Mouse (Mus musculus): ENCODE data around the gene Adam23.

Gene Adam23

DNA sequence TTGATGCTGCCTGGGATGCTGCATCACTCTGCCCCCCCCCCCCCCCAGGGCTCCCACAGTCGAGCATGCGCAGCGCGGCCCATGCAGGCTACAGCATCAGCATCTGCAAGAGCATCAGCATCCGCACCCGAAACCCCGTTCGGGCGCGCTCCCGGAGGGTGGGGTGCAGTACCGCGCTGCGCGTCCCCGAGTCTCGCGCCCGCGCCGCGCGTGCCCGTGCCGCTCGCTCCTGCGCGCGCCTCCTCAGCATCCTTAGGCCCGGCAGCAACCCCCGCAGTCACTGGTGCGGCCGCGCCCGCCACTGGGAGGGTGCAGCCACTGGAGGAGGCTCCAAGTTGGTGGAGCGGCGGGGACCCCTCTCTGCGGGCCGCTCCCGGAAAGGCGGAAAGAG is at the start of gene Adam23:
Gene Adam23 (plus strand): TSS at position 236 of the 391 bp plus-strand sequence.
- DNase-seq (ENCODE audit: low spot score) = no peak

DNA sequence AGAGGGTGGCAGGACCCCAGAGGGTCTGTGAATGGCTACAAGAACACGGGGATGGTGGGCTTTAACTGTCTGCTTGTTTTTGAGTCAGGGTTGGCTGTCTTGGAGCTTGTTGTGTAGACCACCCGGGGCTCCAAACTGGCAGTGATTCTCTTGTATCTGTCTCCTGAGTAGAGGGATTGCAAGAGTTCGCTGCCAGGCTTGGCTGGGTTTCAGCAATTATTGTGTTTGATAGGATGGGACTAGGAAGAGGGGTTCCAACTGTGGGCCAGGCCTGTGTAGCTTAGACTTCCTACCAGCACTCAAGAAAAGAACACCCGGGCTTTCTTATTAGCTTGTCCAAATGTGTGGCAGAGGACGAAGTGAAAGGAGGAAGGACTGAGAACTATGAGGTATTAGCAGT is 44.6 kb upstream of the Adam23 start:
- no peak for DNase-seq (ENCODE audit: low spot score)

DNA sequence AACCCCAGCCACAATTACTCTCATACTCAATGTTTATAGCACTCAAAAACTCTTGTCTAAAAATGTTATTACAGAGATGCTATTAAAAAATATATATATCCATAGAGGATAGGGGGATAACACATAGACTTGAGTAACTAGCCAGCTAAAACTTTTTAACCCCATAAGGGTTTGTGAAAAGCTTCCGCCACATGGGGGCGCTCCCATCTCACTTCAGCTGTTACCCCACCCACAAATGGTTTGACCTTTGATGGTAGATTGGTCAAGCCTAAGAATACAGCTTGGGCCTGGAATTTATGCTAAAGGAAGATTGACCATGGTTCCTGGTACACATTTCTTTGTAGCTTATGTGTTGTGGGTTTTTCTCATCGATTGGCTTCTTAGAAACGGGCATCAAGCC is 42.1 kb upstream of the Adam23 start:
- DNase-seq (ENCODE audit: low spot score) = peak; percentile 7

DNA sequence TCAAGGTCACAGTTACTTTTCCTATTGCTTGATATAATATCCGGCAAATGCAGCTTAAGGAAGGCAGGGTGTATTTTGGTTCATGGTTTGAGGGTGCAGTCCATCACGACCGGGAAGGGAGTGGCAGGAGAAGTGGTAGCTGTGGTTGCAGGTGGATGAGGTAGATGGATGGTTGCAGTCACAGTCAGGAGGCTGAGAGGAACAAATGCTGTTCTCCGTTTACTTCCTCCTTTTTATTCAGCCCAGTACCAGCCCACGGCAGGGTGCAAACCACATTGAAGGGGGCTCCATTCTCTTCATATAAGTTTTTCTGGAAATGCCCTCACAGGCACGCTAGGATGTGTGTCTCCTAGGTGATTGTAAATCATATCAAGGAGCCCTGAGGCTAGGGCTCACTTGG is 37.3 kb upstream of the Adam23 start:
- DNase-seq (ENCODE audit: low spot score) = no peak

DNA sequence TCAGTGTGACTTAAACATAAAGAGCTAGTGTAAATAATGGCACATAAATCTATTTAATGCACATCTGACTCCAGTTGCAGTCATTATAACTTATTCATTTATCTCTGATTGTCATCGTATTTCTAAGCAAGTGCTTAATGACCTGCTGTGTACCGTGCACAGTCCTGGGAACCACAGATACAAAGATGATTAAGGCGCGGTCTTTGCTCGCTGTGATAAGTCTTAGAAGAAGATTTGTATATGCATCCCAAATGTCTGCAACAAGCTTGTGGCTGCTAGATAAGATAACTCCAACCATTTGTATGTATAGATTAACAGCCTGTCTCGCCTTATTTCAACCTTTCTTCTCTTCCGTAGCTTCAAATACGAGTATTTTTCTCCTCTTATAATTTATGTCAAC is 27.2 kb upstream of the Adam23 start:
- no peak for DNase-seq (ENCODE audit: low spot score)

DNA sequence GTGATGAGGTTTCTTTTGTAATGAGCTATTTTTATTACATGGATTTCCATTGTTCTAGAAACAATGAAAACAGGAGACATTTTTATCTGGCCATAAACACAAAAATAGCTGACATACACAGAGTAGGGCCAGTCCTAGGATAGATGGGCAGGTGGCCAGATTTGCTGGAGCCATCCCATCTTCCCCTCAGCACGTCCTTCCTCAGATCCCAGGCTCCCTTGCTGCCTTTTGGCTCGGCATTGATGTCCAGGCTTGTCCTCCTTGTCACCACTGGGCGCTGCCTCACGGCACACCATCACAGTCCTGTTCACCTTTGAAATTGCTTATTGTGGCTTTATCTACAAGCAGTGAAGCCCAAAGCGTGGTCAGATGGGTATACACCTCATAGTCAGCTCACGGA is 15.0 kb upstream of the Adam23 start:
- DNase-seq (ENCODE audit: low spot score) = no peak

DNA sequence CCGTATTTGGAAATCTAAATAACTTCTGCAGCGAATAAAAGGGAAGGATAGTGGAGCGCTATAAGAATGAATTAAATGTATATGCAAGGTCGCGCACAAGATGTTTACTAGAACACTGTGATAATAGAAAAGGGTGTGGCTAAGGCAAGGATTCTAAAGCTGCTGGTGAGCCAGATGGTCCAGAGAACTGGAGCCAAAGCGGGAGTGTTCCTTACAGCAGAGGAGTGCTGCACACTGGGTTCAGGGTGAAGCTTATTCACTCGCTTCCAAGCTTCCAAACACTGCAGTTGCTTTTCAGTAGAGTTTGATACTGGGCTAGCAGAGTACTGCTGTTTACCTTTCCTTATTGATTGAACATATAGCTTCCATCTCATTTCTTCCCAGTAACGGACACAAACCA is 14.5 kb upstream of the Adam23 start:
- no peak for DNase-seq (ENCODE audit: low spot score)

DNA sequence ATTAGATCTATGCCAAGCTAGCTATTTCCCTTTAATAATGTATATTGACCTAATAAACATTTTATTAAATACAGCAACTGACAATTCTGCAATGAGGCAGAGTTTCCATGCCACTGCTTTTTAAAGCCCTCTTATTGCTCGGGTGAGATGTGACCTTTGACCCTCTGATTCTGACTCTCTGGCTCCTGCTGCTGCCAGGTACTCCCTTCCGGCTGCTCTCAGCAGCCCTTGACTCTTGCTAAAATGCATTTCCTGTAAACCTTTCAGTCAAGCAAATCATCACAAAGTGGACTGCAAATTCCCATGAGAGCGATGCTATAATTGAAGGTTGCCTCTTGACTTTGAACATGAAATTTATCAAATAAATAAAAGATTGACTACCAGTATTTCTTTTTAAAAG is 13.8 kb upstream of the Adam23 start:
- no peak for DNase-seq (ENCODE audit: low spot score)

DNA sequence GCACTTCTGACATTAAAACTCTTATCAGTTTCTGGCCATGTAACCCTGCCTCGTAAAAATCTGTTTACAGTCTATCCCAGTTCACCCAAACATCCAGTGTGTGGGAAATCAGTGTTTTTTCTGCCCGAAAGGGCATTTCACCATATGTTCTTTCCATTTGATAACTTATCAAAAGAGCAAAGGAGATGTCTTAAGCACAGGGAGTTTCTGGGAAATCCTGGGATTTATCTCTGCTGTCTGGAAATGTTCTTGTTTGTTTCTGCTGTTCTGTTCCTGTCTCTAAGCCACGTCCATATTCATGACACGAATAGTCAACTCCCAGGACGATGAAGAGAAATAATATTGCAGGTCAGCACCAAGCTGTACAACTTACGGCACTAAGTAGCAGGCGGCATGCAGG is 11.6 kb upstream of the Adam23 start:
- DNase-seq (ENCODE audit: low spot score) = no peak

DNA sequence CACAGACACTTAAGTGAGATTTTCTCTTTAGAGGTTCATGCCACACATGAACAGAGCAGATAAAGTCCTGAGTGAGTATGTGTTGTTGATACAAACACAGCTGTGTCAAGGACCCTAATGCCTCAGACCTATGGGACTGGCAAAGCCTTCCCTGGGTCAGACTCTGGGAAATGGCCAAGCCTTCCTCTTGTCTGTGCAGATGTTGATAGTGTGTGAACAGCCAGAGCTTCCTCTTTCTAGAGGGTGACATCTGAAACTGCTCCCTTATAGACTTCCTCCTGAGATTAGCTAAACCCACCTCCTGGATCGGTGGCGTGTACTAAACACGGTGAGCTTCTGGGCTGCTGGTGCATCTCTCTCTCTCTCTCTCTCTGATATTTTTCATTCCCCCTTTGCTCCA is 8.2 kb upstream of the Adam23 start:
- DNase-seq (ENCODE audit: low spot score) = no peak

DNA sequence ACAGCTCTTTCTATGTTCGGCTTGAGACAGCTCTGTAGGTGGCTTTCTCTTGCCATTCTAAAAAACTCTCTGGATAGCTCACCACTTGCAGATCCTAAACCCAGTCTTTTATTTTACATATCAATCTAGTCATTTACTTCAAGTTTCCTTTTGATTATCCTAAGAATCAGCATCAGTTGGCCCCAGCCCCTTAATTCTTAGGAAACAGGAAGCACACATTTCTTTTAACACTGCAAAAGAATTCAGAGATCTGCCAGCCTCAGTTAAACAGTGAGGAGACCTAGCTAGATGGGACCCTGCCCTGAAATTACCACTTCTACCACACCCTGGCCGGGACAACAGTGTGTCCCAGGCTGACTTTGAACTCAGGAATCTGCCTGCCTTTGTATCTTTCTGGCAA is 3.5 kb upstream of the Adam23 start:
- DNase-seq (ENCODE audit: low spot score) = no peak

DNA sequence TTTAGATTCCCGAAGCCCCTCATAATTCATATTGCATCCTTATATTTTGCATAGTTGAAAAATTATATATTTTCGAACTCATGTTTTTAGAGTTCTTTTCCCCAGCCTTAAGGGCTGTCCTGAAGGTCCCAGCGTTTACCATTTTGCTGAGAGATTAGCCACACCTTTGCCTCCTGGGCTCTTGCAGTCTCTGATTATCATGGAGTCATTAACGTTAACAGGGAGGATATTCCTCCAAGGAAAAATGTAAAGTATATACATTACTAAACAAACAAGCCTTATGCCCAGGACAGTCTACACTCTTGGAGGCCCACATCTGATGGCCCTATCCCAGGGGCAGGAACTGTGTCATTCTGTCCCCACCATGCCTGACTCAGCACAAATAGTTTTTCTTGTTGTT is 3.1 kb upstream of the Adam23 start:
- no peak for DNase-seq (ENCODE audit: low spot score)

DNA sequence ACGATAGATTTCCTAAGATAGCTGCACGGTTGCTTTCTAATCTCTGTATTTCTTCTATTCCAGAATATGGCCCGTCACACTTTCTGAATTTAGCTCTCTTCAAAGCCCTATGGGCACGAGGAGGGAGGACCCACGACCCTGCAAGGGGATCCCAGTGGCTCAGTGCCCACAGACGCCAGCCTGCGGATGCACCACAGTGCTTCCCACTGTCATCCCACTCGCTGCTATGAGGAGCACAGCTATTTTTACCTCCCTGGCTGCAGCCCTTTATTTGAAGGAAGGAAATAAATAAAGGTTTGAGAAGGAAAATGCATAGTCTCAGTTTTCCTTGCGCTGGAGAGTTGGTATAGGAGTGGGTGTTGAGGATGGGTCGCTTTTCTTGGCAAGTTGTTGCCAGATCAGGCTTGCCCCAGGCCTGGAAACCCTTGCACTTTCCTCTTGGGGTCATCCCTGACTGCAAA is 512 bp upstream of the Adam23 start:
- no peak for DNase-seq (ENCODE audit: low spot score)

DNA sequence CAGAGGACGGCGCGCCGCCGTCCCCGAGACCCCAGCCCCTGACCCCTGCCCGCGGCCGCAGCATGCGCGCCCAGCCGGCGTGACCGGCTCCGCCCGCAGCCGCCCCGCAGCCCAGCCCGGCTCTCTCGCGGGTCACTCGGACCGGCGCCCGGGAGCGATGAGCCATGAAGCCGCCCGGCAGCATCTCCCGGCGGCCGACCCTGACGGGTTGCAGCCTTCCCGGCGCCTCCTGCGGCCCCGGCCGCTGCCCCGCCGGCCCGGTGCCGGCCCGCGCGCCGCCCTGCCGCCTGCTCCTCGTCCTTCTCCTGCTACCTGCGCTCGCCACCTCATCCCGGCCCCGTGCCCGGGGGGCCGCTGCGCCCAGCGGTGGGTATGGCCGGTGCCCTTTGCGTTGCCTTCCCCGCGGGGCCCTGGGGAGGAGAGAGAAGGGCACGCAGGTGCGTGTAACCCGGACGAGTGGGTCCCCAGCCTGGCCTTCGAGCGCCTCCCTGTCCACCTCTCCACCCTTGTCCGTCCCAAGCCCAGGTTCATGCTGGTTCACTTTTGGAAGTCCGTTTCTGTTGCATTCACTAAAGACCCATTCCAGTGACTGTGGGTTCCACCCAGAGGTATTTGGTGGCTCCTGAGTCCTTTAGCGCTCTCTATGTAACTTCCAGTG is 485 bp downstream of the Adam23 start:
- DNase-seq (ENCODE audit: low spot score) = no peak

DNA sequence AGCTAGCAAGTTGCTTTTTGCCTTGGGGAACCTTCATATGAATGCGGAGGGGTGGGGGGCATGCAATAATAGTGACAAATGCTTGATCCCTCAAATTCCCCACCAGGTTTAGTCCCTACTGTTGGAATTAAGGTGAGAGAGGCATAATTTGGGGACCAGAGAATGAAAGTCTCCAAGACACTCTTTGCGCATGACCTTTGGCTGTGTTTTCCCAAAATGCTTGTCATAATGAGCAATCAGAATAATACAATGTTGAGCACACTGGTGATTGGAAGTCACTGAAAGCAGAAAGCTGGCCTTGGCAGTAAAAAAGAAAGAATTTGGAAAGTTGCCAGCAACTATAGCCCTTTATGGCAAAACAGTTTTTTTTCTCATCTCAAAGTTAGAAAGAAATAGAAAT is 1.0 kb downstream of the Adam23 start:
- no peak for DNase-seq (ENCODE audit: low spot score)

DNA sequence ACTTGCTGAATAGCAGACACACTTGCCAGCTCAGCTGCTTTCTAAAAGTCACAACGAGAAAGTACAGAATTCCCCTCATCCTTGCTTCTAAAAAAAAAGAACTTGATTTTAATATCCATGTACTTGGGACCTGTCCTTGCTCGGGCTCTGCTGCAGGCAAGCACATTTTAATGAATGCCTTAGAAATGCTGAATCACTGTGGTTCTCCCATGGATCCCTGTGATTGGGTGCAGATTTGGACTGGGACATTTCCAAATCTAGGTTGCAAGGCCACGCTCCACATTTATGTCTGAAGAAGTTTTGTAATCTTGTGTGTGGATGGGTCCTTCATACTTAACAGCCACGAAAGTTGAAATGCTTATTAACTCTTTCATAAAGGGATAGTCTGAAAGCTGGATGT is 4.4 kb downstream of the Adam23 start:
- DNase-seq (ENCODE audit: low spot score) = no peak

DNA sequence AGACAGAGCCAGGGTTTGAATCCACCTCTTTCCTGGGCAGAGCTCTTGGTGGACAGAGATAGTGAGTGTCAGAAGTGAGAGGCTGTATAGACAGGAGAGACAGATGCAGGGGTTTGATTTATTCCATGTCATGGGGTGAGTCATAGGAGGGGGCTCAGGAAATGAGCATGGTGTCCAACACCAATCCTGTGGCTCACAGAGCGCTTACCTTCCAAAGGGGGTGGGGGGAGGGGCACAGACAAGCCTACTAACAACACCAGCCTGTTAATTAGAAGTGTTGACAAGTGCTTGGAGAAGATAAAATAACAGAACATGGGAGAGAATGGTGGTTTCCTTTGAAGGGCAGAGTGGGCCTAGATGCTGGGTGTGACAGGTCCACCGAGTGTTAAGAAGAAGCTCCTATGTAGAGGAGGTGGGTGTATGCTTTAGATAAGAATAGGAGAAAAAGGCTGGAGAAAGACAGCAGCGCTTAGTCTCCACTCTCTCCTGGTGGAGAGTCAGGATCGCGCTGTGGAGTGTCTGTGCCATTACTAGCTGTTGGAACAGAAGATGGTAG is 7.7 kb downstream of the Adam23 start:
- DNase-seq (ENCODE audit: low spot score) = no peak

DNA sequence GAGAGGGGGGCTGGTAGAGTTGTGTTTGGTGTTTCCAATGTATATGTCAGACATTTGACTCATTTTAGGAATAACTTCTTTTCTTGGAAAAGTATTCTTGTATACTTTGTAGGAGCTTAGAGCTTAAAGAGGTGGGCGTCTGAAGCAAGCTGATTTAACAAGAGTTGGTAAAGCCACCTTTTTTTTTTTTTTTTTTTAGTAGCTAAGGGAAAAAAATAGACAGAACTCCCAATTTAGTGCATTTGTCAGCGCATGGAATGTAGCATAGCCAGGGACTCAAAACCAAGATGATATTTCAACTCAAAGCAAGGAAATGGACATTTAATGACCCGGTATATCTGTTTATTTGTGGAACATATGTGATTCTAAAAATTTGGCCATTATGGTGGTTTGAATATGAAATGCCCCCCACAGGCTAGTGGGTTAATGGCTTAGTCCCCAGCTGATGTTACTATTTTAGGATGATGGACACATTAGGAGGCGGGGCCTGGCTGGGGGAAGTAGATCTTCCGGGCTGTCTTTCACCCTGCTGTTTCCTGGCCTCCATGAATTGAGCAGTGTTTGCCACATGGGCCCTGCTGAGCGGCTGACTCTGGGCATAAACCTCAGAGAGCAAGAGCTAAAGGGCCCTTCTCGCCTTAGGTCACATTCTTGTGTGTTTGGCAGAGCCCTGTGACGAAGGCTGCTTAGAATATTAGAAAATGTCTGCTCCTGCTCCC is 12.3 kb downstream of the Adam23 start:
- no peak for DNase-seq (ENCODE audit: low spot score)

DNA sequence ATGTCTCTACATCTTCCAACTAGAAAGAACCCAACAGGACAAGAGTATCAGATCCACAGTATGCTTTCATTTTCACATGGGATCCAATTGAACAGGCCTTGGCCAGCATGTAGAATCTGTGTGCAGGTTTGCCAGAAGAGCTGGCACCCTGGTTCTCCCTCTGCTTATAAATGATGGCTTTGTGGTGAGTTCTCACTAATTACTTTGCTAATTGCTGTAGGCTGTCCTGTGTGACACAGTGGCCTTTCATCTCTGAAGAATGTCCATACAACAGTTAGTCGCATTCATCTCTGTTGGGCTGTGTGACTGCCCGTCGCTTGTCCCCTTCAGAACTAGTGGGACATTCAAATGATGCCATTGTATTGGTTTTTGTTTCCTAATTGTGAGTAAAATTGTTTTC is 13.5 kb downstream of the Adam23 start:
- no peak for DNase-seq (ENCODE audit: low spot score)

DNA sequence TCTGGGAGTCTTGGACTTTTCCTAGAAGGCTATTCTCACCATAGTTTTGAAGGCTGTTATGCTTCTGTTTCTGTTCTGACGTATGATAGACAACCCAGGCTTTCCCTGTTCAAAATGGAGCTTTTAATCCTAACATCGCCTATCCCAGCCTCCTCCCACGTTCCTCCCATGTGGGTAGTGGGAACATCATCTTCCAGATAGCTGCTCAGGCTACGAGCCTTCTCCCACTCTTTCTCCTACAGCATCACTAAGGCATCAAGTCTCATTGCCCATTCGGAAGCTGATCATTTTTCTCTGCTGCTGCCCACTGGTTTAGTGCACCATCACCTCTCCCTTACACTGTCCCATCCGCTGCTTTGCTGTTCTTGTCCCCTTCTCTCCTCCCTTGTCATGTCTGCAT is 14.2 kb downstream of the Adam23 start:
- no peak for DNase-seq (ENCODE audit: low spot score)

DNA sequence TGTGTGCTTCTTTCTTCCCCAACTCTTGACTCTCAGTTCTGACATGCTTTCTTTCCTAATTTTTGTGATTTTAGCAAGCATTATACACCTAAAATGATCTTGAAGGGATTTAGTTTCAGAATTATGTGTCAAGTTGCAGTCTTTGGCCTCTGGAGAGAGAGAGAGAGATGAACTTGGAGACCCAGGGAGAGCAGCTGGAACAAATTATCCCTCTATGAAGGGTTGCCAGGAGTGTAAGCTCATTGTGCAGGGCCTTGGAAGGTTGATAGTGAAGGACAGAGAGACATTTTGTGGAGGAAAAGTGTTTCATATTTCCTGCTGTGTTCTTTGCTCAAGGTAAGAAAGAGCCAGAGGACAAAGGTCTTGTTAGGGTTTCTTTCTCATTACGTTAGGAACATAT is 18.8 kb downstream of the Adam23 start:
- DNase-seq (ENCODE audit: low spot score) = no peak

DNA sequence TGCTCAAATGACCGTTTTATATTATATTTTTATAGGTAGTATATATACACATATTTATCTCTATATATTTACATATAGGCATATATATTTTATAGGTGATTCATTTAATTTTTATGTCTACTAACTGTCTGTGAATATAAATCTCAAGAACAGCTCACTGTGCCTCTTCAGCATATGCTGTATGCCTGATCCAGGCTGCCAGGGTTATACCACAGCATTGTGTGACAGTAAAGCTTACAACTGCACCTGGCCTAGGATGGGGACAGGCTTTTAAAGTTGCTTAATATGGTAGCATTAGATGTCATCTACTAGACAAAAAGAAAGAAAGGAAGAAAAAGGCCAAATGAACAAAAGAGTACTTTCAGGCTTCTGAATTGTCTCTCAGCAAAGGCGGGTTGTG is 27.6 kb downstream of the Adam23 start:
- DNase-seq (ENCODE audit: low spot score) = no peak

DNA sequence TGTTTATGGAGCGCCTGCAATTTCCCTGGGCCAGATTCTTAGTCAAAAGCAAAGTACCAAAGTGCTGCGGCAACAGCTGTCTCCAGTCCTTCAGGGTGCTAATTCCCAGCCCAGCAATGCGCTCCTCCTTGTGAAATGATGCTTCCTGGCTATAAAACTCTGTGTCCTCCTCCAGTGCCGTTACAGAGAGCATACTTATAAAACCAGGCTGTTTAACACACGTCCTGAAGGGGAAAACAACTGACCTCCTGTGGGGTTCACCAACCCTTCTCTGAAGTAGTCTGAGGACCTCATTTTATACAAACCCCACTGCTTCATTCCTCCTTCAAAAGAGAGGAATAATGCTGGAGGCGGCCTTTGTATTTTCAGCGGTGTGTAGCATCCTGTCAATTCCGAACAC is 28.0 kb downstream of the Adam23 start:
- DNase-seq (ENCODE audit: low spot score) = no peak

DNA sequence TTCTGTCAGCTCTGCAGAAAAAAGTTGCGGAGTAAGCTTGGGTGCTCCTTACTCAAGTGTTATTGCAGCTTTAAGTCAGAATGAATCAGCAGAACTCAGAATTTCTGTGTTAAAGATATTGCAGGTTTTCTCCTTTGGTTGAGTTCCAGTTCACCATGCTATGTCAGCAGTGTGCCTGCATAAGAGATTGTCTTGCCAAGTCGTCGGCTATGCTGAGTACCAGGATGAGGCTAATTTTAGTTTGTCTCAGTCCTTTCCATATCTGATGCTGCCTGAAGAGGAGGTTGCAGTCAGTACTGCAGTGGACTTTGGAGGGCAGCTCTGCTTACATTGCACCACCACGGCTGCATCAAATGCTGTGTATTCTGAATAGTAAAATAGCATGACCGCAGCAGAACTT is 33.3 kb downstream of the Adam23 start:
- no peak for DNase-seq (ENCODE audit: low spot score)

Data from ovary, postnatal 14 days (tissue).